Mouse (Mus musculus): Measurements from ENCODE around the gene Spon1. TPM values are rescaled to one million over a fixed set of nuclear protein-coding genes. Genes with fewer than 3 reads are reported as not detected.

Spon1 gene
- 35.1 and 35.9 TPM in 2 replicates for polyA plus RNA-seq (2015; fragmentation: Nextera tagmentation; extraction: Ambion mirVana)

DNA sequence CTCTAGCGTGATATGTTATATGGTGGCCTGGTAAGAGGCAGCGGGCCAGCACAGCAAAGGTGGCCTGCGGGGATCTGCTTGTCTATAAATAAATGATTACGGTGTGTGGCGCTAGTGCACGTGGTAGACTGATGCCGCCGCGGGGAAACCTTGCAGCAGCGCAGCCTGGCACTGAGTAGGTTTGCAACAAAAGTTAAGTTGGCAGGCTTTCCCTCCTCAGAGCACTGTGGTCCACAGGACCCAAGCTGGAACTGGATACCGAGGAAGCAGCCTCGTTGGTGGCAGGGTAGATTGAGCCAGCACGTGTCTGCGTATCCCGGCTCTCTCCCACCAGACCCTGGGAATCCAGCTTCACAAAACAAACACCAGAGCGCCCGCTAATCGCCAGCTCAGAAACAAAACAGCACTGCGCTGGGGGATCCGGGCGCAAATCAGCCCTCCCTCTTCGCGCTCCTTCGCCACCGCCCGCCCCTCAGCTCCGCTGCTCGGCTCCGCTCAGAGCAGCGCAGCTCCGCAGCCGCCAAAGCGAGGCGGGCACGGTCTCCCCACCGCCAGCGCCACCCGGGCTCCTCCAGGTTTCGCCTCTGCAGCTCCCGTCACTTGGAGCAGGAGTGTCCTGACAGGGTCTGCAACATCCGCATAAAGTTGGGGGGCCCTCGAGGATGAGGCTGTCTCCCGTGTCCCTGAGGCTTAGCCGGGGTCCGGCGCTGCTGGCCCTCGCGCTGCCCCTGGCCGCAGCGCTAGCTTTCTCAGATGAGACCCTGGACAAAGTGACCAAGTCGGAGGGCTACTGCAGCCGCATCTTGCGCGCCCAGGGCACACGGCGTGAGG is at the start of gene Spon1:
Spon1 (plus strand) TSS at position 332 of the 831 bp plus-strand sequence.
- Histone ChIP-seq H3K27ac (ENCODE audit: low read length) (peak within 1 kb of the TSS; percentile 20; the same call in 1 of the 2 replicates), H3K4me1 (ENCODE audit: insufficient read depth, low read depth, low read length) (peaks cover 9% of the 10 kb centered on the region; the same call in 1 of the 2 replicates), H3K4me2 (replicated peaks; ENCODE audit: low read depth, low read length) (peak within 1 kb of the TSS; percentile 56), H3K9ac (replicated peaks; ENCODE audit: low read depth) (peak within 1 kb of the TSS; percentile 39; the same call in 1 of the 2 replicates), H3K27me3 (replicated peaks; ENCODE audit: insufficient read depth, low read length) (peaks cover 23% of the 10 kb centered on the region), H3K9me3 (ENCODE audit: low read length) (no peaks in the 10 kb centered on the region), H3K4me3 (ENCODE audit: low read depth, low read length) (peak within 1 kb of the TSS; percentile 49), H3K36me3 (ENCODE audit: insufficient read depth, low read length) (no peaks in the 10 kb centered on the region)
- ATAC-seq, result peak; percentile 89
- peak; percentile 64 for DNase-seq (ENCODE audit: low spot score)
- TF ChIP-seq CTCF (IDR thresholded peaks at IDR 0.05) (no peak), EP300 (IDR thresholded peaks at IDR 0.05) (no peak)
- 2% methylated on average over 52 of the region's 56 CpGs for WGBS

DNA sequence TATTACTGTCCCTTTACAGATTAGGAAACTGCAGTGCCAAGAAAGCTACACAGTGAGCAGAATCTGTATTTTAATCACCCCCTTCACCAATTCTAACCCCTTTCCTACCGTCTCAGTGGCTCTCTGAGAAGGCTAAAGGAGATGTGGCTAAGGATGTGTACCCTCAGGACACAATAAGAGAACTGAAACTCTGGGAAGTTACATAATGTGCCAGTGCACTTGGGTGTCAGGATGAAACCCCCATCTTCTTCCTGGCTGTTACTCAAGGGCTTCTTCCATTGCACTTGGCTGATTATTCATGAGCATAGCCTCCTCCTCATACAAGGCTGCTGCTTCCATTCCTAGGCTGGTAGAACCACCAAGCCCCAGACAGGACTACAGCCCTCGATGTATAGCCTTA is 43.8 kb upstream of the Spon1 start:
- Histone ChIP-seq H3K36me3 (ENCODE audit: insufficient read depth, low read length) (no peaks in the 10 kb centered on the region), H3K27me3 (replicated peaks; ENCODE audit: insufficient read depth, low read length) (no peaks in the 10 kb centered on the region), H3K4me2 (replicated peaks; ENCODE audit: low read depth, low read length) (no peak overlapping the region), H3K4me3 (ENCODE audit: low read depth, low read length) (no peak overlapping the region), H3K27ac (ENCODE audit: low read length) (no peak overlapping the region), H3K9me3 (ENCODE audit: low read length) (no peaks in the 10 kb centered on the region), H3K4me1 (ENCODE audit: insufficient read depth, low read depth, low read length) (no peaks in the 10 kb centered on the region), H3K9ac (replicated peaks; ENCODE audit: low read depth) (no peak overlapping the region)
- DNase-seq (ENCODE audit: low spot score), result no peak
- no peak for ATAC-seq
- WGBS, result 63% methylated on average over 2 of the region's 2 CpGs
- no peak for TF ChIP-seq CTCF (IDR thresholded peaks at IDR 0.05)
- TF ChIP-seq EP300 (IDR thresholded peaks at IDR 0.05), result no peak

GRCm38 (mm10) chr7:113723905-113724304 is 41.9 kb upstream of the Spon1 start:
- TF ChIP-seq EP300 (IDR thresholded peaks at IDR 0.05) (no peak), CTCF (IDR thresholded peaks at IDR 0.05) (no peak)
- 67% methylated on average over 3 of the region's 3 CpGs for WGBS
- H3K36me3 ChIP-seq (ENCODE audit: insufficient read depth, low read length), result no peaks in the 10 kb centered on the region
- H3K9ac ChIP-seq (replicated peaks; ENCODE audit: low read depth), result no peak overlapping the region
- no peak for DNase-seq (ENCODE audit: low spot score)
- H3K4me3 ChIP-seq (ENCODE audit: low read depth, low read length), result no peak overlapping the region
- H3K27ac ChIP-seq (ENCODE audit: low read length), result no peak overlapping the region
- ATAC-seq, result no peak
- H3K27me3 ChIP-seq (replicated peaks; ENCODE audit: insufficient read depth, low read length), result no peaks in the 10 kb centered on the region
- no peaks in the 10 kb centered on the region for H3K4me1 ChIP-seq (ENCODE audit: insufficient read depth, low read depth, low read length)
- H3K4me2 ChIP-seq (replicated peaks; ENCODE audit: low read depth, low read length), result no peak overlapping the region
- no peaks in the 10 kb centered on the region for H3K9me3 ChIP-seq (ENCODE audit: low read length)

DNA sequence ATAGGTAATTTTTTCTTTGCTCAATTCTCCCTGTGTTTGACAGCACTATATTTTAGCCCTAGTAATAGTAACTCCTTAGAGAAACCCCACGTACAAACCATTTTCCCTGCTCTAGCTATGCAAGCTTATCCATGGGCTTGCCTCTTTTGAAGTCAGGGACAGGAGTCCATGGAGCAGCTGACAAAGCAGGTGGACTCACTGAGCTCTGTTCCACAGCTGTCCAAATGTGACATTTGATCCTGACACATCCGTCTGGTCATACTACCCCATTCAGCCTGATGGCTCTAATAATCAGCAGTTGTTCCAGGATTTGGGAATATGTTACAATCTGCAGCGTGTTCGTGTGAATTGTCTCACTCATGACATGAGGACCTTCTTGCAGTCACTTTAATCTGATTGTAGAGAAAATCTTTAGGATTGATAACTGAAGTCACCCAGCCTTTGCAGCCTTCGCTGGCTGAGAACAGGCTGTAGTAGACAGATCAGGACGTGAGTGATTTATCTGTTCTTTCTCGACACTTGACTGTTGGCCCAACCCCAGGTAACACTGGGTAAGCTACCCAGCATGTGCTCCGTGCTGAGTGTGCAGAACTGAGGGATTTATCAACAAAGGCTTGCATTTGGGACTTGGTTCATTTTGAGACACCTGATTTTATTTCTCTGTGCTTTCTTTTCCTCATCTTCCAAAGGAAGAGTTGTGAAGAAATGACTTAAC is 37.6 kb upstream of the Spon1 start:
- Histone ChIP-seq H3K36me3 (ENCODE audit: insufficient read depth, low read length) (no peaks in the 10 kb centered on the region), H3K27ac (ENCODE audit: low read length) (no peak overlapping the region), H3K4me3 (ENCODE audit: low read depth, low read length) (no peak overlapping the region), H3K9me3 (ENCODE audit: low read length) (no peaks in the 10 kb centered on the region), H3K27me3 (replicated peaks; ENCODE audit: insufficient read depth, low read length) (no peaks in the 10 kb centered on the region), H3K4me1 (ENCODE audit: insufficient read depth, low read depth, low read length) (no peaks in the 10 kb centered on the region), H3K9ac (replicated peaks; ENCODE audit: low read depth) (no peak overlapping the region), H3K4me2 (replicated peaks; ENCODE audit: low read depth, low read length) (no peak overlapping the region)
- ATAC-seq (no peak), DNase-seq (ENCODE audit: low spot score) (no peak)
- TF ChIP-seq CTCF (IDR thresholded peaks at IDR 0.05) (no peak), EP300 (IDR thresholded peaks at IDR 0.05) (no peak)
- WGBS, result 45% methylated on average over 8 of the region's 8 CpGs

DNA sequence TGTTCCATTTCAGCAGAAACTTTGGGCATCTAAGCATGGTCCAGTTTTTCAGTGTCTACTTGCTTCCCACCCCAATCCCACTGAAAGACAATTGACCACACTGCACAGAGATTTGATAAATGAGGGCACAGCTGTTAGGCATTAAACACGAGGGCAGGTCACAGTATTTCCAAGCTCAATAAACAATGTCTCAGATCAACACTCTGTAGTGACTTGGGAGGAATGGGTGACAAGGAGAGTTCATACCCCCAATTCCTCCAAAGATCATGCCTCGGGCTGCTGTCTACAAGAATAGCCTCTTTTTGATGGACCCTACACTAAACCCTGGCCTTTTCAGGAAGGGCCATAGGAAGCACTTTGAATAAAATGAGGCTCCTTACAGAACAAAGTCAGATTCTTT is 36.9 kb upstream of the Spon1 start:
- no peak for TF ChIP-seq EP300 (IDR thresholded peaks at IDR 0.05)
- no peak for TF ChIP-seq CTCF (IDR thresholded peaks at IDR 0.05)

More for the DNA sequence above, 36.9 kb upstream of the Spon1 start:
- no peak overlapping the region for H3K9ac ChIP-seq (replicated peaks; ENCODE audit: low read depth)
- 22% methylated on average over 2 of the region's 2 CpGs for WGBS
- no peak overlapping the region for H3K4me2 ChIP-seq (replicated peaks; ENCODE audit: low read depth, low read length)
- DNase-seq (ENCODE audit: low spot score), result no peak
- H3K36me3 ChIP-seq (ENCODE audit: insufficient read depth, low read length), result no peaks in the 10 kb centered on the region
- no peak overlapping the region for H3K27ac ChIP-seq (ENCODE audit: low read length)
- H3K4me1 ChIP-seq (ENCODE audit: insufficient read depth, low read depth, low read length), result no peaks in the 10 kb centered on the region
- H3K27me3 ChIP-seq (replicated peaks; ENCODE audit: insufficient read depth, low read length), result no peaks in the 10 kb centered on the region
- H3K4me3 ChIP-seq (ENCODE audit: low read depth, low read length), result no peak overlapping the region
- no peaks in the 10 kb centered on the region for H3K9me3 ChIP-seq (ENCODE audit: low read length)
- no peak for ATAC-seq
